Mouse (Mus musculus) spleen, adult 2 months (tissue): ENCODE measurements around the gene Ndufv1. TPM values are rescaled to one million over a fixed set of nuclear protein-coding genes. Genes with fewer than 3 reads are reported as not detected.
"Not testable (repeated sequence)": the region's sequence is repeated elsewhere in the genome, so short reads cannot be mapped to it uniquely, and the experiment has no call there.

Source experiments
- DNase-seq, 2 experiments: peaks; one replicate each; pipeline versions ENCODE4 v3.0.0 to v3.0.0-alpha.2; 2012 to 2021; ENCODE audit warnings: low spot score in 2 of 2, low read depth in 1 of 2
- H3K27ac ChIP-seq: fragments of 200-500 bp; 2 replicates; pipeline ENCODE4 v1.5.1; 2012; ENCODE audit warnings: low read length, inconsistent platforms; ENCODE audit not compliant: insufficient read depth
- H3K27me3 ChIP-seq: fragments of 200-500 bp; 2 replicates; pipeline ENCODE4 v1.6.1; 2012; ENCODE audit warnings: mild to moderate bottlenecking, moderate library complexity, low read length, inconsistent platforms; ENCODE audit not compliant: control insufficient read depth, insufficient read depth
- H3K36me3 ChIP-seq: fragments of 200-500 bp; 2 replicates; pipeline ENCODE4 v1.6.1; 2012; ENCODE audit warnings: mild to moderate bottlenecking, low read length, inconsistent platforms; ENCODE audit not compliant: control insufficient read depth, insufficient read depth
- H3K4me1 ChIP-seq: fragments of 200-500 bp; 2 replicates; pipeline ENCODE4 v1.6.1; 2011; ENCODE audit warnings: inconsistent platforms; ENCODE audit not compliant: control insufficient read depth, insufficient read depth, insufficient read length
- H3K4me3 ChIP-seq: fragments of 200-500 bp; 2 replicates; pipeline ENCODE4 v1.5.1; 2011; ENCODE audit warnings: mild to moderate bottlenecking, inconsistent platforms; ENCODE audit not compliant: insufficient read depth, insufficient read length; ENCODE audit errors: extremely low read depth
- CTCF ChIP-seq: fragments of 200-500 bp; IDR thresholded peaks from 2 replicates; pipeline ENCODE4 v1.5.1; 2011; ENCODE audit warnings: mild to moderate bottlenecking, inconsistent platforms; ENCODE audit not compliant: insufficient read depth, insufficient read length, insufficient replicate concordance; ENCODE audit errors: extremely low read depth
- POLR2A ChIP-seq: fragments of 200-500 bp; IDR thresholded peaks from 2 replicates; pipeline ENCODE4 v1.6.1; 2011; ENCODE audit warnings: low read depth, low read length, inconsistent platforms
- WGBS: fragments of 180-500 bp; shearing (Covaris S2); methylation state at CpG from one replicate; pipeline ENCODE4 v1.1.7; 2018; 5-methylcytosine and 5-hydroxymethylcytosine counted together
- polyA plus RNA-seq: library from polyadenylated mRNA; depleted of rRNA; stranded (reverse); fragments of >200 nt; gene quantifications from 2 replicates; pipeline ENCODE4 v1.2.3, GENCODE M21; 2012; rRNA removed

Ndufv1 gene
- polyA plus RNA-seq, 1 experiment = 71.3 TPM

DNA sequence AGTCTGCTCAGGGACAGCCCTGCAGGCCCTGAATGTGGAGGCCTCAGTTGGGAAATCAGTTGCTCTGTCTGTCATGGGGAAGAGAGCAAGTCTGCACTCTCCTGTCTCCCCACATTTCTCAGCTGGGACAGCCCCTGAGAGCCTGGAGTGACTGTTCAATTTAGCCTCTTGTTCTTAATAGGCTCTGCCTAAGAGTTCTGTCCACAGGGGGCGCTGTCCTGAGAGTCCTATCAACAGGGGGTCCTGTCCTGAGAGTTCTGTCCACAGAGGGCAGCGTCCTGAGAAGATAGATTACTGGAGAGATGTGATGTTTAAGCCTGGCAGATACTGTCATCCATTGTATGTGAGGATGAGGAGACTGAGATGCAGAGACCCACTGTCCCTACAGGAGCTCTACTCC, 50.1 kb downstream of the Ndufv1 start:
- WGBS = 29% methylated on average over 2 of the region's 2 CpGs
- no peaks in the 10 kb centered on the region for H3K36me3 ChIP-seq
- no peak for DNase-seq
- H3K4me1 ChIP-seq = no peaks in the 10 kb centered on the region
- no peak overlapping the region for H3K27ac ChIP-seq
- no peak overlapping the region for H3K4me3 ChIP-seq
- no peaks in the 10 kb centered on the region for H3K27me3 ChIP-seq
- TF ChIP-seq POLR2A (no peak), CTCF (no peak)

GRCm38 (mm10) chr19:3961805-3962204, 50.8 kb downstream of the Ndufv1 start:
- WGBS = 93% methylated on average over 6 of the region's 6 CpGs
- not testable (repeated sequence) for H3K36me3 ChIP-seq, H3K4me1 ChIP-seq, H3K4me3 ChIP-seq, DNase-seq, H3K27me3 ChIP-seq, H3K27ac ChIP-seq

- H3K4me1 ChIP-seq = no peaks in the 10 kb centered on the region
- no peak for DNase-seq
- no peak for TF ChIP-seq POLR2A
- TF ChIP-seq CTCF = no peak
- H3K27me3 ChIP-seq = no peaks in the 10 kb centered on the region
- H3K36me3 ChIP-seq = no peaks in the 10 kb centered on the region
- H3K4me3 ChIP-seq = no peak overlapping the region
- 70% methylated on average over 5 of the region's 5 CpGs for WGBS
- no peak overlapping the region for H3K27ac ChIP-seq
Observed at GRCm38 (mm10) chr19:3960211-3960610, 52.4 kb downstream of the Ndufv1 start.

- H3K27me3 ChIP-seq = no peaks in the 10 kb centered on the region
- no peak for TF ChIP-seq POLR2A
- TF ChIP-seq CTCF = no peak
- no peak overlapping the region for H3K4me3 ChIP-seq
- H3K27ac ChIP-seq = no peak overlapping the region
- no peak for DNase-seq
- H3K36me3 ChIP-seq = no peaks in the 10 kb centered on the region
- H3K4me1 ChIP-seq = no peaks in the 10 kb centered on the region
Observed at GRCm38 (mm10) chr19:3959030-3959429, 53.6 kb downstream of the Ndufv1 start.

- Histone ChIP-seq H3K27ac (no peak within 1 kb of the TSS), H3K36me3 (no peaks in the 10 kb centered on the region), H3K4me3 (no peak within 1 kb of the TSS), H3K27me3 (no peaks in the 10 kb centered on the region), H3K4me1 (no peaks in the 10 kb centered on the region)
- WGBS = 84% methylated on average over 4 of the region's 4 CpGs
- DNase-seq = no peak
- no peak for TF ChIP-seq POLR2A
- TF ChIP-seq CTCF = no peak
Observed at GRCm38 (mm10) chr19:3958470-3958869, 54.1 kb downstream of the Ndufv1 start, which contains the start of gene Aldh3b3. TSS of gene Aldh3b3 (plus strand) at chr19:3958645.

Other genes starting within 250 kb of the Ndufv1 start
- 13.9 and 14.2 TPM in 2 replicates for gene Kmt5b, start 245.4 kb downstream of the Ndufv1 start, polyA plus RNA-seq
- 21.2 and 23.0 TPM in 2 replicates for gene Chka, start 161.0 kb downstream of the Ndufv1 start, polyA plus RNA-seq
- gene Tcirg1, start 105.7 kb downstream of the Ndufv1 start, polyA plus RNA-seq = 269 and 299 TPM in 2 replicates
- 120 and 161 TPM in 2 replicates for gene Ndufs8, start 100.0 kb downstream of the Ndufv1 start, polyA plus RNA-seq
- 24.6 and 26.1 TPM in 2 replicates for gene Aldh3b1, start 83.0 kb downstream of the Ndufv1 start, polyA plus RNA-seq
- gene Unc93b1, start 77.6 kb downstream of the Ndufv1 start, polyA plus RNA-seq = 753 and 934 TPM in 2 replicates
- gene Aldh3b3, start 54.2 kb downstream of the Ndufv1 start, polyA plus RNA-seq = 0.07 and 0.20 TPM in 2 replicates
- gene Aldh3b2, start 40.5 kb downstream of the Ndufv1 start, polyA plus RNA-seq = 0.65 and 0.79 TPM in 2 replicates
- gene Acy3, start 26.2 kb downstream of the Ndufv1 start, polyA plus RNA-seq = 9.6 and 11.1 TPM in 2 replicates
- not detected in 2 replicates for gene Tbx10, start 20.1 kb downstream of the Ndufv1 start, polyA plus RNA-seq
- gene Nudt8, start 12.2 kb downstream of the Ndufv1 start, polyA plus RNA-seq = 18.5 and 22.2 TPM in 2 replicates
- 2.9 and 3.1 TPM in 2 replicates for gene Gm49405, start 12.2 kb downstream of the Ndufv1 start, polyA plus RNA-seq
- gene Doc2g, start 9.5 kb downstream of the Ndufv1 start, polyA plus RNA-seq = 12.8 and 13.7 TPM in 2 replicates
- 179 and 335 TPM in 2 replicates for gene Gstp1, start 25.2 kb upstream of the Ndufv1 start, polyA plus RNA-seq
- gene Gstp2, start 33.2 kb upstream of the Ndufv1 start, polyA plus RNA-seq = 17.9 and 132 TPM in 2 replicates
- 13.0 and 15.7 TPM in 2 replicates for gene Gstp3, start 46.8 kb upstream of the Ndufv1 start, polyA plus RNA-seq
- 7.0 and 8.3 TPM in 2 replicates for gene Cabp2, start 68.8 kb upstream of the Ndufv1 start, polyA plus RNA-seq
- 247 and 334 TPM in 2 replicates for gene Cdk2ap2, start 84.4 kb upstream of the Ndufv1 start, polyA plus RNA-seq
- gene Pitpnm1, start 87.2 kb upstream of the Ndufv1 start, polyA plus RNA-seq = 358 and 415 TPM in 2 replicates
- gene Aip, start 113.1 kb upstream of the Ndufv1 start, polyA plus RNA-seq = 85.3 and 99.6 TPM in 2 replicates
- 0.09 and 0.11 TPM in 2 replicates for gene Gpr152, start 127.0 kb upstream of the Ndufv1 start, polyA plus RNA-seq
- gene Cabp4, start 131.2 kb upstream of the Ndufv1 start, polyA plus RNA-seq = 1.9 and 2.2 TPM in 2 replicates
- 386 and 394 TPM in 2 replicates for gene Coro1b, start 135.8 kb upstream of the Ndufv1 start, polyA plus RNA-seq
- gene Ptprcap, start 140.8 kb upstream of the Ndufv1 start, polyA plus RNA-seq = 631 and 1,026 TPM in 2 replicates
- 40.7 and 51.5 TPM in 2 replicates for gene Rps6kb2, start 150.5 kb upstream of the Ndufv1 start, polyA plus RNA-seq
- 52.0 and 64.5 TPM in 2 replicates for gene Carns1, start 162.7 kb upstream of the Ndufv1 start, polyA plus RNA-seq
- 266 and 328 TPM in 2 replicates for gene Tbc1d10c, start 178.5 kb upstream of the Ndufv1 start, polyA plus RNA-seq
- gene Ppp1ca, start 179.3 kb upstream of the Ndufv1 start, polyA plus RNA-seq = 464 and 481 TPM in 2 replicates
- gene Rad9a, start 188.9 kb upstream of the Ndufv1 start, polyA plus RNA-seq = 53.1 and 62.9 TPM in 2 replicates
- 128 and 163 TPM in 2 replicates for gene Clcf1, start 201.4 kb upstream of the Ndufv1 start, polyA plus RNA-seq
- gene AC109138.7, start 201.6 kb upstream of the Ndufv1 start, polyA plus RNA-seq = not detected in 2 replicates
- gene Pold4, start 219.1 kb upstream of the Ndufv1 start, polyA plus RNA-seq = 233 and 309 TPM in 2 replicates